Mouse (Mus musculus): ENCODE measurements around the gene Lamp3.
"Not testable (repeated sequence)": the region's sequence is repeated elsewhere in the genome, so short reads cannot be mapped to it uniquely, and the experiment has no call there.

Gene Lamp3

GRCm38 (mm10) chr16:19706216-19706615 lies at the start of gene Lamp3:
Lamp3 (minus strand) TSS chr16:19706375.
- no peak for DNase-seq

GRCm38 (mm10) chr16:19732896-19733295 lies 26.7 kb upstream of the Lamp3 start:
- DNase-seq = no peak

GRCm38 (mm10) chr16:19724139-19724538 lies 18.0 kb upstream of the Lamp3 start:
- not testable (repeated sequence) for DNase-seq

GRCm38 (mm10) chr16:19720959-19721358 lies 14.8 kb upstream of the Lamp3 start:
- no peak for DNase-seq

- no peak for DNase-seq
Observed at GRCm38 (mm10) chr16:19707381-19707780, 1.2 kb upstream of the Lamp3 start.

GRCm38 (mm10) chr16:19699207-19699606 lies 7.0 kb downstream of the Lamp3 start:
- no peak for DNase-seq

- no peak for DNase-seq
Observed at GRCm38 (mm10) chr16:19670768-19671357, 35.3 kb downstream of the Lamp3 start.

GRCm38 (mm10) chr16:19666312-19666711 lies 39.9 kb downstream of the Lamp3 start:
- DNase-seq = no peak

- DNase-seq = no peak
Observed at GRCm38 (mm10) chr16:19629816-19630215, 76.4 kb downstream of the Lamp3 start, which contains the start of gene Olfr171. Olfr171 (minus strand) TSS chr16:19629916.

- not testable (repeated sequence) for DNase-seq
Observed at GRCm38 (mm10) chr16:19611782-19612181, 94.4 kb downstream of the Lamp3 start, which contains the start of gene Olfr170. Olfr170 (minus strand) TSS chr16:19611882.

Data from thymus, postnatal 25 days (tissue).